Mouse (Mus musculus): ENCODE results near the gene Atg4b. TPM values are rescaled to one million over a fixed set of nuclear protein-coding genes. Genes with fewer than 3 reads are reported as not detected.

The Atg4b gene
- polyA plus RNA-seq, 1 experiment from 2014 or later = 66.7 TPM

DNA sequence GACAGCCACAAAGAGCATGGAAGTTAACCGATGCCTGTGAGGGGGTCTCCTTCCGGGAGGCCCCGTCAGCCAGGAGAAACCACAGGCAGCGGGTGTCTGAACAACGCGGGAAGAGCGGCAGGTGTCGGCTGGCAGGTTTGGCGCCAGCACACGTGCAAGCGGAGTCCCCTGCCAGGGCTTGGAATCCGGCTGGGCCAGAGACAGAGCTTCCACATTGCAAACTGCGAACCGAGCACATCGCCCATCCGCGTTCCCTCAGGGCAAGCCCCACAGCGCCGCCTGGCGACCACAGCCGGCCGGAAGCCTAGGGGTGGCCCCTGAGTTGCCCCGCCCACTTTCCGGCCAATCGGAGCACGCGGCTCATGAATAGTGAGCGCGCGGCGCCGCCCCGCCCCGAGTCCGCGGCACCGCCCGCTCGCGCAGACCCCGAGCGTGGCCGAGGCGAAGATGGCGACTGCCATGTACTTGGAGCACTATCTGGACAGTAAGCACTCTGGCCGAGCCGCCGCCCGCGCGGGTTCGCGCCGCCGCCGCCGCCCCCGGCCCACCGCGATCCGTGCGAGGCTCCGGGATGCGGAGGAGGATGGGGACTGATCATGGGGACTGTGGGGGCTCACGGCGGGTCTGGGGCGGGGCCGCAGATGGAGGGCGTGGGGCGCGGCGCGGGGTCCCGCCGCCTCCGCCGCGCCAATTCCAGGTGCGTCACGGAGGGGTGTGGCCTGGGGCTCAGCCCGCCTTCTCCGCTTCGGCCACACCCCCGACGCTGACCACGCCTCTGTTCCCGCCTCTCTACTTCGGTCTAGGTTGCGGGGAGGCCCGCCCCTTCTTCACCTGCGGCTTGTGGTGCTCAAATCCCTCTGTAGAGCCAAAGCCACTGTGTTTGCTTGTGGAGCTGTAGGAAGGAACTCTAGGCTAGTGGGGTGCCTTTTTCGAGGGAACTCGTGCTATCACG, 52.5 kb downstream of the Atg4b start, which contains the start of gene Ing5:
Gene Ing5, plus strand, starts transcription at position 410 of the 952 bp plus-strand sequence.
- no peaks in the 10 kb centered on the region for H3K27me3 ChIP-seq (replicated peaks; ENCODE audit: control insufficient read depth, insufficient read depth, low read length)
- peak within 1 kb of the TSS; percentile 98 for H3K27ac ChIP-seq (ENCODE audit: low read depth, low read length)
- WGBS = under 1% methylated on average over 93 of the region's 94 CpGs
- peaks cover 34% of the 10 kb centered on the region for H3K36me3 ChIP-seq (ENCODE audit: control insufficient read depth, insufficient read depth)
- peak within 1 kb of the TSS; percentile 77 for H3K9ac ChIP-seq (ENCODE audit: low read depth, low read length)
- H3K4me3 ChIP-seq (ENCODE audit: low read depth, low read length) = peak within 1 kb of the TSS; percentile 80
- peak; percentile 99 for TF ChIP-seq CTCF (IDR thresholded peaks at IDR 0.05; ENCODE audit: low read depth)
- H3K4me2 ChIP-seq (replicated peaks; ENCODE audit: low read depth) = peak within 1 kb of the TSS; percentile 93
- H3K9me3 ChIP-seq (ENCODE audit: control insufficient read depth) = no peaks in the 10 kb centered on the region
- ATAC-seq = peak; percentile 95
- H3K4me1 ChIP-seq (replicated peaks; ENCODE audit: control insufficient read depth, insufficient read depth, low read length) = peaks cover 11% of the 10 kb centered on the region; the same call in 1 of the 2 replicates

DNA sequence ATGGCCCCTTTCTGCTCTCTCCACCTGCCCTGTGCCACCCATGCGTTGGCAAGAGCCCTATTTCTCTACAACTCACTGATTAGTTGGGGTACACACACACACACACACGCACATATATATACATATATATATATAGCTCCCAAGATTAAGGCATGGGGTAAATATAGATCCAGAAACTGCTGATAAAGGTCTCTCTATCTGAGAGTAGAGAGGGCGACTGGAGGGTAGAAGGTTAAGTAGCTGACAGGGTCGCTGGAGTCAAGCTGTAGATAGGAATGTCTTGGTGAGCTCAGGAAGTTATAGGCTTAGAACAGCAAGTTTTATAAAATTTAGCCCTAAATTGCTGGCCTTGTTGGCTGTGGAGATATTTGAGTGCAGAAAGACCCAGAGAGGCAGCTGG, 53.5 kb downstream of the Atg4b start:
- peak overlapping the region; percentile 80; the same call in 1 of the 2 replicates for H3K4me3 ChIP-seq (ENCODE audit: low read depth, low read length)
- H3K27ac ChIP-seq (ENCODE audit: low read depth, low read length) = no peak overlapping the region
- H3K36me3 ChIP-seq (ENCODE audit: control insufficient read depth, insufficient read depth) = peaks cover 31% of the 10 kb centered on the region
- ATAC-seq = no peak
- WGBS = 57% methylated on average over 4 of the region's 4 CpGs
- H3K9me3 ChIP-seq (ENCODE audit: control insufficient read depth) = no peaks in the 10 kb centered on the region
- H3K4me1 ChIP-seq (replicated peaks; ENCODE audit: control insufficient read depth, insufficient read depth, low read length) = peaks cover 11% of the 10 kb centered on the region; the same call in 1 of the 2 replicates
- peak overlapping the region; percentile 77; the same call in 1 of the 2 replicates for H3K9ac ChIP-seq (ENCODE audit: low read depth, low read length)
- peak overlapping the region; percentile 93 for H3K4me2 ChIP-seq (replicated peaks; ENCODE audit: low read depth)
- H3K27me3 ChIP-seq (replicated peaks; ENCODE audit: control insufficient read depth, insufficient read depth, low read length) = no peaks in the 10 kb centered on the region
- no peak for TF ChIP-seq CTCF (IDR thresholded peaks at IDR 0.05; ENCODE audit: low read depth)

DNA sequence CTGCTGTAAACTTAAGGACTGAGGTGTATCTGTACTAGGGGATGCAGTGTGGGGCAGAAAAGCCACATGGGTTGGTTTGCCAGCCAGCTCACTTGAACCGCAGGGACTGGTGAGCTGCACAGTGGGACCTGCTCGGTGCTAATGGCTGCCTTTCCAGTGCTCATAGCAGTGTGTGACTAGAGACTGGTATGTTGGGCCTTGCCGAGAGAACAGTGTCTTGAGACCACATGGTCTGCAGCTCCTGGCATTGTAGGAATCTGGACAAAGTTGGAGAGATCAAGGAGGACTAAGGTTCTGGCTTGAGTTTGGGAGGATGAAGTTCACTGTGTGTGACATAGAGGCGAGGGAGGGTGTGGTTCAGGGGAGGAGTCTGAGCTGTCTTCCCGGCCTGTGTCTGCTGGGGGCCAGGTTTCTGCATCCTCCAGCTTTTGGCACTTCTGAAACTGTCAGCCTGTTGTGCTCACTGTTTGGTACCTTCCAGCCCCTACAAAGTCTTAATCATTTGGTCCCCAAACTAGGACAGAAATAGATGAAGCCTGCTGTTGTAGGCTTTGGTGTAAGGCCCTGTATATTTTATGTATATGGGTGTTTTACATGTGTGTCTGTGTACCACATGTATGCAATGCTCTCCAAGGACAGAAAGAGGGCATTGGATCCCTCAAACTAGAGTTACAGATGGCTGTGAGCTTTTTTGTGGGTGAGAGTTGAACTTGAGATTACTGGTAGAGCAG, 54.1 kb downstream of the Atg4b start:
- Histone ChIP-seq H3K4me3 (ENCODE audit: low read depth, low read length) (no peak overlapping the region), H3K9ac (ENCODE audit: low read depth, low read length) (no peak overlapping the region), H3K27me3 (replicated peaks; ENCODE audit: control insufficient read depth, insufficient read depth, low read length) (no peaks in the 10 kb centered on the region), H3K27ac (ENCODE audit: low read depth, low read length) (no peak overlapping the region), H3K4me1 (replicated peaks; ENCODE audit: control insufficient read depth, insufficient read depth, low read length) (peaks cover 11% of the 10 kb centered on the region; the same call in 1 of the 2 replicates), H3K4me2 (replicated peaks; ENCODE audit: low read depth) (0 out of 2 replicates have a peak overlapping the region, but pooled peaks have one; percentile 93), H3K36me3 (ENCODE audit: control insufficient read depth, insufficient read depth) (peaks cover 37% of the 10 kb centered on the region), H3K9me3 (ENCODE audit: control insufficient read depth) (no peaks in the 10 kb centered on the region)
- no peak for ATAC-seq
- TF ChIP-seq CTCF (IDR thresholded peaks at IDR 0.05; ENCODE audit: low read depth) = no peak
- 53% methylated on average over 5 of the region's 5 CpGs for WGBS

DNA sequence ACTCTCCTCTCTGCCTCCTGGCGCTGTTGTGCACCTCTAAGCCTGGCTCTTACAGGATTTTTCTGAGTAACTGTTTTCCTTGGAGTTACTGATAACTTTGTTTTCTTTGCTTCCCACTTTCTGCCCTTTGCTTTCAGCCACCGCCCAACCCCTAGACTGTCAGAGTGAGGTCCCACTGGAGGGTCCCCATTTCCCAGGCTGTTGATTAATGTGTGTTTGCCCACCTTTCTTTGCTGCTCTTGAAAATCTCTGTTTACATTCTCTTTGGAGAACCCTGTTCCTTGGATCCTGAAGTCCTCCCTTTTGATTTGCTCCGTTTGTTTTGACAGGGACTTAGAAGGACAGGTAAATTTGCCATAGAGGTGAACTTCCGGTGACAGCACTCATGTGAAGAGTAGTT, 57.6 kb downstream of the Atg4b start:
- H3K4me2 ChIP-seq (replicated peaks; ENCODE audit: low read depth) = no peak overlapping the region
- H3K4me1 ChIP-seq (replicated peaks; ENCODE audit: control insufficient read depth, insufficient read depth, low read length) = peaks cover 4% of the 10 kb centered on the region; the same call in 1 of the 2 replicates
- WGBS = 82% methylated on average over 4 of the region's 4 CpGs
- peaks cover 67% of the 10 kb centered on the region for H3K36me3 ChIP-seq (ENCODE audit: control insufficient read depth, insufficient read depth)
- H3K9me3 ChIP-seq (ENCODE audit: control insufficient read depth) = no peaks in the 10 kb centered on the region
- H3K4me3 ChIP-seq (ENCODE audit: low read depth, low read length) = no peak overlapping the region
- no peak for ATAC-seq
- no peaks in the 10 kb centered on the region for H3K27me3 ChIP-seq (replicated peaks; ENCODE audit: control insufficient read depth, insufficient read depth, low read length)
- H3K9ac ChIP-seq (ENCODE audit: low read depth, low read length) = no peak overlapping the region
- H3K27ac ChIP-seq (ENCODE audit: low read depth, low read length) = no peak overlapping the region
- no peak for TF ChIP-seq CTCF (IDR thresholded peaks at IDR 0.05; ENCODE audit: low read depth)

DNA sequence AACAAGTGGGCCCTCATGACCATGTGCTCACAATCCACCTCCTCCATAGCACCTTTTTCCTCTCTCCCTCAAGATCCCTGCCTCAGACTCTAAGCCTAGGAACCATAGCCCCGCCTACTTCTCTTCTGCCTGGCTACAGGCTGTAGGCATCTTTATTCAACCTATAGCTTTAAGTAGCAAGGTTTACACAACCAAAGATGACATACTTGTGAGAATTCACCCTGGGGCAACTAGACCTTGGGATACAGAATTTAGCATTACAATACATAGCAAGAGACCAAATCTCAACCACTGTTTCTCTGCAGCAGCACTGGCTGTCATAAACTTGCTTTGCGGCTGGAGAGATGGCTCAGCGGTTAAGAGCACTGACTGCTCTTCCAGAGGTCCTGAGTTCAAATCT, 58.7 kb downstream of the Atg4b start:
- WGBS = 96% methylated on average over 3 of the region's 3 CpGs
- H3K36me3 ChIP-seq (ENCODE audit: control insufficient read depth, insufficient read depth) = peaks cover 77% of the 10 kb centered on the region
- no peak overlapping the region for H3K9ac ChIP-seq (ENCODE audit: low read depth, low read length)
- no peaks in the 10 kb centered on the region for H3K27me3 ChIP-seq (replicated peaks; ENCODE audit: control insufficient read depth, insufficient read depth, low read length)
- no peaks in the 10 kb centered on the region for H3K9me3 ChIP-seq (ENCODE audit: control insufficient read depth)
- no peaks in the 10 kb centered on the region; the same call in 1 of the 2 replicates for H3K4me1 ChIP-seq (replicated peaks; ENCODE audit: control insufficient read depth, insufficient read depth, low read length)
- ATAC-seq = no peak
- H3K27ac ChIP-seq (ENCODE audit: low read depth, low read length) = no peak overlapping the region
- TF ChIP-seq CTCF (IDR thresholded peaks at IDR 0.05; ENCODE audit: low read depth) = no peak
- no peak overlapping the region for H3K4me3 ChIP-seq (ENCODE audit: low read depth, low read length)
- H3K4me2 ChIP-seq (replicated peaks; ENCODE audit: low read depth) = no peak overlapping the region

Data from intestine, postnatal 0 days (tissue).